Mouse (Mus musculus) E14TG2a.4 (cell line): ENCODE measurements around the gene Shisa3.

ENCODE experiments used
- CTCF ChIP-seq: conservative IDR thresholded peaks from 2 replicates; pipeline ENCODE4 v1.5.1; 2014; ENCODE audit warnings: low read length
- NANOG ChIP-seq: IDR thresholded peaks from 2 replicates; pipeline ENCODE4 v1.6.1; 2014; ENCODE audit warnings: borderline replicate concordance, low read length, mixed read lengths
- POU5F1 ChIP-seq: IDR thresholded peaks from 2 replicates; pipeline ENCODE4 v1.6.1; 2014; ENCODE audit warnings: low read length, borderline replicate concordance

DNA sequence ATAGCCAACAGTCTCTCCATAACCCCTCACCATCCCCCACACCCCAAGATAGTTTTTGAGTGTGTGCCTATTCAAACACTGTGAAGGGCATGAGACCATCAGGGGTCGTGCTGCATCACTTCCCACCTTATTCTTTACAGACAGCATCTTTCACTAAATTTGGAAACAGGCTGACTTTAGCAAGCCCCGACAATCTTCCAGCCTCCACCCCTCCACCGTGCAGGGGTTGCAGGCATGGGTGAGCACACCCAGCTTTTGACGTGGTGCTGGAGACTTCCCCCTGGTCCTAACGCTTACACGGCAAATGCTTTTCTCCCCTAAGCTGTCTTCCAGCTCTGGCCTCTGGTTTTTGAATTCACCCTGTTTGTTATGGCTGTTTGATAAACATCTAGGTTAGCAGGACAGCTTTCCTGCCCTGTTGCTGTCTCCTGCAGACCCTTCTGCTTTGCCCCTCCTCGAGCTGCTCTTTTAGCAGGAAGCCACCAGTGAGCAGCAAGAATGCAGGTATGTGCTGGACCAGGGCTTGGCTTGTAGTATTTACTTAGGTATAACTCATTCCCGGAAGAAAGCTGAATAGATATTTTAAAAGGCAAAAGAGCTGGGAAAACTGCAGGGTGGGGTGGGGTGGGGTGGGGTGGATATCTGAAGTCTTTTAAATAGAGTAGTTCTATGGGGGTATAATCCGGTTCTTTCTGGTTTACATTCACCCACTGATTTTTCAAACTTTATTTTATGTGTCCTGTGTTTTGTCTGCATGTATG, 20.7 kb downstream of the Shisa3 start:
- TF ChIP-seq POU5F1 = no peak
- no peak for TF ChIP-seq CTCF
- TF ChIP-seq NANOG = no peak
